Mouse (Mus musculus): ENCODE measurements at regions not wholly inside any gene's neighbourhood (a gene's known extent, or its start where the extent isn't known, plus 50 kb on each side); places are given as distances from the start of the nearest gene placed in this dataset.

DNA sequence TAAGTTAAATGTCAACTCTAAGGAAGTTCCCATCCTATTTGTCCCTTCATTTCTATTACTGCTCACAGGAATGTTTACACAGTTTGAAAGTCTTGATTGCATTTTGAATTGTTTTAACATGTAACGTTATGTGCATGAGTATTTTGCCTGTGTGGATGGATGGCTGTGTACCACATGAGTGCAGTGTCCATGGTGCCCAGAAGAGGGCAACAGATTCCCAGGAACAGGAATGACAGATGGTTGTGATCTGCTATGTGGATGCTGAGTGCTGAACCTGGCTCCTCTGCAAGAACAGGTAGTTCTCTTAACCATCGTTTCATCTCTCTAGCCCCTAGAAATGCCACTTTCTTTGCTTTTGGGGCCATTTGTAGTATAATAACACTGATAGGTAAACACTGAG is 597.9 kb upstream of the Zwint start:
- ATAC-seq (no peak), DNase-seq (ENCODE audit: low spot score) (no peak)
- Histone ChIP-seq H3K27ac (ENCODE audit: low read depth, low read length) (no peak overlapping the region), H3K4me2 (ENCODE audit: low read length) (no peak overlapping the region), H3K4me1 (ENCODE audit: control insufficient read depth, insufficient read depth, low read length) (no peaks in the 10 kb centered on the region), H3K9ac (ENCODE audit: low read length) (no peak overlapping the region), H3K27me3 (replicated peaks; ENCODE audit: control insufficient read depth, insufficient read depth, low read length) (no peaks in the 10 kb centered on the region), H3K36me3 (ENCODE audit: control insufficient read depth, insufficient read depth, low read length) (no peaks in the 10 kb centered on the region), H3K9me3 (replicated peaks; ENCODE audit: control insufficient read depth, low read length) (no peaks in the 10 kb centered on the region), H3K4me3 (ENCODE audit: low read depth, low read length) (no peak overlapping the region)
- 86% methylated on average over 2 of the region's 2 CpGs for WGBS

GRCm38 (mm10) chr10:72071185-72071718 is 583.4 kb upstream of the Zwint start:
- ATAC-seq (peak; percentile 62), DNase-seq (ENCODE audit: low spot score) (peak; percentile 56)
- H3K9ac ChIP-seq (ENCODE audit: low read length): no peak overlapping the region
- H3K36me3 ChIP-seq (ENCODE audit: control insufficient read depth, insufficient read depth, low read length): no peaks in the 10 kb centered on the region
- H3K4me3 ChIP-seq (ENCODE audit: low read depth, low read length): no peak overlapping the region
- H3K9me3 ChIP-seq (replicated peaks; ENCODE audit: control insufficient read depth, low read length): no peaks in the 10 kb centered on the region
- no peak overlapping the region for H3K27ac ChIP-seq (ENCODE audit: low read depth, low read length)
- H3K4me2 ChIP-seq (ENCODE audit: low read length): no peak overlapping the region
- H3K4me1 ChIP-seq (ENCODE audit: control insufficient read depth, insufficient read depth, low read length): no peaks in the 10 kb centered on the region
- no peaks in the 10 kb centered on the region for H3K27me3 ChIP-seq (replicated peaks; ENCODE audit: control insufficient read depth, insufficient read depth, low read length)

GRCm38 (mm10) chr10:72078363-72078762 is 576.3 kb upstream of the Zwint start:
- H3K4me2 ChIP-seq (ENCODE audit: low read length): no peak overlapping the region
- no peak for ATAC-seq
- H3K4me3 ChIP-seq (ENCODE audit: low read depth, low read length): no peak overlapping the region
- DNase-seq (ENCODE audit: low spot score): no peak
- H3K9ac ChIP-seq (ENCODE audit: low read length): no peak overlapping the region
- no peaks in the 10 kb centered on the region for H3K9me3 ChIP-seq (replicated peaks; ENCODE audit: control insufficient read depth, low read length)
- 95% methylated on average over 3 of the region's 3 CpGs for WGBS
- H3K27ac ChIP-seq (ENCODE audit: low read depth, low read length): no peak overlapping the region
- H3K27me3 ChIP-seq (replicated peaks; ENCODE audit: control insufficient read depth, insufficient read depth, low read length): no peaks in the 10 kb centered on the region
- no peaks in the 10 kb centered on the region for H3K4me1 ChIP-seq (ENCODE audit: control insufficient read depth, insufficient read depth, low read length)
- no peaks in the 10 kb centered on the region for H3K36me3 ChIP-seq (ENCODE audit: control insufficient read depth, insufficient read depth, low read length)

- no peak overlapping the region for H3K4me3 ChIP-seq (ENCODE audit: low read depth, low read length)
Measured at GRCm38 (mm10) chr10:72096951-72097350, 557.7 kb upstream of the Zwint start.

DNA sequence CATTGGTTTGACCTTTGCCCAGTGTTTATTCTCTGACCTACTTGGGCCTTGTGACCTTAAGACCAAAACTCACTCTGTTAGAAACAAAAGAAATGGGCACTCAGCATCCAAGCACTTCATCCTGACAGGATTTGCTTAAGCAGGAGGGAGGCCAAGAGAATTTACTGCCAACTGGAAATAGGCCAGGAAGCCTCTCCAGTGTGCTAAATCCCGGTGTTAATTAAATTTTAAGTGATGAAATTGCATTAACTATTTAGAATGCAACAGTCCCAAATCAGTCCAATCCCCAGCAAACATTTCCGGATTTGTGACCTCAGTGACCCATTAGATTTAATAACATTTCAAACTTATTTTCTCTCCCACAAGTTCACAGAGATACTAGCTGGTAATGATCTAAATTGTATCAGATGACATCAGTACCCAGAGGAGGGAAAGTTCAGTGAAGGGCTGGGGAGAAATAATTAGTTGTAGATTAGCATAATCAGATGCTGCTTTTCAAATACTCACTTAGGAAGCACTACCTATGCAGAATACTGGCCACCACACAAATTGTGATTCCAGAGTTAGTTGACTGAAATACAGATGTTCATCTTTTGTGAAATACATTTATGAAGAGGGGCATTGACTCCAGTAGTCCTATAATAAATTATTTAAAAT is 555.4 kb upstream of the Zwint start:
- Histone ChIP-seq H3K9me3 (replicated peaks; ENCODE audit: control insufficient read depth, low read length) (no peaks in the 10 kb centered on the region), H3K4me3 (ENCODE audit: low read depth, low read length) (no peak overlapping the region), H3K4me1 (ENCODE audit: control insufficient read depth, insufficient read depth, low read length) (no peaks in the 10 kb centered on the region), H3K9ac (ENCODE audit: low read length) (no peak overlapping the region), H3K27ac (ENCODE audit: low read depth, low read length) (no peak overlapping the region), H3K4me2 (ENCODE audit: low read length) (no peak overlapping the region), H3K36me3 (ENCODE audit: control insufficient read depth, insufficient read depth, low read length) (no peaks in the 10 kb centered on the region), H3K27me3 (replicated peaks; ENCODE audit: control insufficient read depth, insufficient read depth, low read length) (no peaks in the 10 kb centered on the region)
- 29% methylated on average over 2 of the region's 2 CpGs for WGBS
- ATAC-seq (peak; percentile 92), DNase-seq (ENCODE audit: low spot score) (peak; percentile 91)

More at GRCm38 (mm10) chr10:72096951-72097350, 557.7 kb upstream of the Zwint start:
- ATAC-seq (no peak), DNase-seq (ENCODE audit: low spot score) (no peak)
- Histone ChIP-seq H3K4me2 (ENCODE audit: low read length) (no peak overlapping the region), H3K27ac (ENCODE audit: low read depth, low read length) (no peak overlapping the region), H3K9ac (ENCODE audit: low read length) (no peak overlapping the region), H3K27me3 (replicated peaks; ENCODE audit: control insufficient read depth, insufficient read depth, low read length) (no peaks in the 10 kb centered on the region), H3K36me3 (ENCODE audit: control insufficient read depth, insufficient read depth, low read length) (no peaks in the 10 kb centered on the region), H3K9me3 (replicated peaks; ENCODE audit: control insufficient read depth, low read length) (no peaks in the 10 kb centered on the region), H3K4me1 (ENCODE audit: control insufficient read depth, insufficient read depth, low read length) (no peaks in the 10 kb centered on the region)
- 71% methylated on average over 2 of the region's 2 CpGs for WGBS

- no peak overlapping the region for H3K9ac ChIP-seq (ENCODE audit: low read length)
- H3K27me3 ChIP-seq (replicated peaks; ENCODE audit: control insufficient read depth, insufficient read depth, low read length): no peaks in the 10 kb centered on the region
- H3K36me3 ChIP-seq (ENCODE audit: control insufficient read depth, insufficient read depth, low read length): no peaks in the 10 kb centered on the region
- H3K27ac ChIP-seq (ENCODE audit: low read depth, low read length): no peak overlapping the region
- DNase-seq (ENCODE audit: low spot score): no peak
- H3K4me2 ChIP-seq (ENCODE audit: low read length): no peak overlapping the region
- WGBS: 80% methylated on average over 2 of the region's 2 CpGs
- H3K4me3 ChIP-seq (ENCODE audit: low read depth, low read length): no peak overlapping the region
- no peaks in the 10 kb centered on the region for H3K9me3 ChIP-seq (replicated peaks; ENCODE audit: control insufficient read depth, low read length)
- ATAC-seq: no peak
- no peaks in the 10 kb centered on the region for H3K4me1 ChIP-seq (ENCODE audit: control insufficient read depth, insufficient read depth, low read length)
Measured at GRCm38 (mm10) chr10:72119447-72119846, 535.2 kb upstream of the Zwint start.

GRCm38 (mm10) chr10:72132407-72132806 is 522.2 kb upstream of the Zwint start:
- Histone ChIP-seq H3K9me3 (replicated peaks; ENCODE audit: control insufficient read depth, low read length) (no peaks in the 10 kb centered on the region), H3K4me2 (ENCODE audit: low read length) (no peak overlapping the region), H3K27ac (ENCODE audit: low read depth, low read length) (no peak overlapping the region), H3K9ac (ENCODE audit: low read length) (no peak overlapping the region), H3K4me3 (ENCODE audit: low read depth, low read length) (no peak overlapping the region), H3K27me3 (replicated peaks; ENCODE audit: control insufficient read depth, insufficient read depth, low read length) (no peaks in the 10 kb centered on the region), H3K36me3 (ENCODE audit: control insufficient read depth, insufficient read depth, low read length) (no peaks in the 10 kb centered on the region), H3K4me1 (ENCODE audit: control insufficient read depth, insufficient read depth, low read length) (no peaks in the 10 kb centered on the region)
- 86% methylated on average over 2 of the region's 2 CpGs for WGBS
- ATAC-seq: no peak
- DNase-seq (ENCODE audit: low spot score): no peak

All from forebrain, embryonic 14.5 days (tissue).